Mouse (Mus musculus): Measurements from ENCODE around the gene Helq.

DNA sequence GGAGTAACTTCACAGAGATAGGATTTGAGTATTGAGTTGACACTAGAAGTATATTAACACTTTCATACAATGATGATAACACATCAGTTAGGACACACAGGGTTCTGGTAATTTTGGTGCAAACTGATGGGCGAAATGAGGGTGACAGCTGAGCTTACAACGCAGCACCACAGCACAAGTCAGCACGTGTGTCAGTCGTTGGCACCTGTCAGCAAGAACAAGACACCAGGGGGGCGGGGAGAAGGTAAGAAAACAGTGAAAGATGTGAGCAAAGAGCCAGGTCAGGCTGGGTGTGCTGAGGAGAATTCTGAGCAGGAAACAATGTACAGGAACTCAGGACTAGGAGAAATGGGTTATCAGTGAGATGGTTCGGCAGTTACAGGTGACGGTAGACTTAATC, 36.7 kb downstream of the Helq start:
- TF ChIP-seq CTCF (IDR thresholded peaks at IDR 0.05; ENCODE audit: low read depth, low read length): no peak
- TF ChIP-seq POLR2A (IDR thresholded peaks at IDR 0.05; ENCODE audit: extremely low read depth, insufficient read depth, low read length): no peak

All from liver, adult 2 months (tissue).